Mouse (Mus musculus) midbrain, embryonic 14.5 days (tissue): ENCODE measurements around the gene Scai. TPM values are rescaled to one million over a fixed set of nuclear protein-coding genes. Genes with fewer than 3 reads are reported as not detected.
"Not testable (repeated sequence)": the region's sequence is repeated elsewhere in the genome, so short reads cannot be mapped to it uniquely, and the experiment has no call there.

Source experiments
- ATAC-seq: fragments of 200-750 bp; cut with Nextera tagmentation; 2 replicates; pipeline ENCODE4 v1.8.0; 2017; ENCODE audit warnings: moderate number of reproducible peaks, moderate library complexity; ENCODE audit not compliant: low FRiP score, low TSS enrichment
- DNase-seq: peaks from one replicate; pipeline ENCODE4 v3.0.0-alpha.2; 2015
- H3K27ac ChIP-seq: fragments of 300-500 bp; sonication (generic); replicated peaks from 2 replicates; pipeline ENCODE4 v1.5.1; 2014; ENCODE audit warnings: mild to moderate bottlenecking, low read depth, low read length, moderate library complexity
- H3K27me3 ChIP-seq: fragments of 300-500 bp; sonication (generic); 2 replicates; pipeline ENCODE4 v1.6.1; 2014; ENCODE audit warnings: low read length, control low read depth, mixed read lengths; ENCODE audit not compliant: control insufficient read depth, insufficient read depth
- H3K36me3 ChIP-seq: fragments of 300-500 bp; sonication (generic); 2 replicates; pipeline ENCODE4 v1.6.1; 2014; ENCODE audit warnings: low read length, control low read depth; ENCODE audit not compliant: control insufficient read depth, insufficient read depth
- H3K4me1 ChIP-seq: fragments of 300-500 bp; sonication (generic); 2 replicates; pipeline ENCODE4 v1.6.1; 2014; ENCODE audit warnings: mild to moderate bottlenecking, antibody characterized with exemption, low read length, control low read depth; ENCODE audit not compliant: control insufficient read depth, insufficient read depth
- H3K4me2 ChIP-seq: fragments of 300-500 bp; sonication (generic); 2 replicates; pipeline ENCODE4 v1.6.1; 2014; ENCODE audit warnings: mild to moderate bottlenecking, low read length, moderate library complexity
- H3K4me3 ChIP-seq: fragments of 300-500 bp; sonication (generic); replicated peaks from 2 replicates; pipeline ENCODE4 v1.5.1; 2014; ENCODE audit warnings: low read depth, low read length
- H3K9ac ChIP-seq: fragments of 300-500 bp; sonication (generic); replicated peaks from 2 replicates; pipeline ENCODE4 v1.6.1; 2014; ENCODE audit warnings: mild to moderate bottlenecking, low read length, moderate library complexity
- H3K9me3 ChIP-seq: fragments of 300-500 bp; sonication (generic); 2 replicates; pipeline ENCODE4 v1.6.1; 2016; ENCODE audit warnings: low read length, control low read depth, mixed read lengths; ENCODE audit not compliant: control insufficient read depth
- WGBS: fragments of 180-500 bp; shearing (Covaris S2); extraction: QIAGEN DNeasy Blood & Tissue Kit; methylation state at CpG from one replicate; pipeline ENCODE4 v1.1.7; 2014; 5-methylcytosine and 5-hydroxymethylcytosine counted together
- polyA plus RNA-seq: library from polyadenylated mRNA; unstranded; fragments of >200 nt; fragmentation: Nextera tagmentation; extraction: Ambion mirVana; gene quantifications from 2 replicates; pipeline ENCODE4 v1.2.1, GENCODE M21; 2014

Gene Scai
- polyA plus RNA-seq: 22.3 and 22.6 TPM in 2 replicates

DNA sequence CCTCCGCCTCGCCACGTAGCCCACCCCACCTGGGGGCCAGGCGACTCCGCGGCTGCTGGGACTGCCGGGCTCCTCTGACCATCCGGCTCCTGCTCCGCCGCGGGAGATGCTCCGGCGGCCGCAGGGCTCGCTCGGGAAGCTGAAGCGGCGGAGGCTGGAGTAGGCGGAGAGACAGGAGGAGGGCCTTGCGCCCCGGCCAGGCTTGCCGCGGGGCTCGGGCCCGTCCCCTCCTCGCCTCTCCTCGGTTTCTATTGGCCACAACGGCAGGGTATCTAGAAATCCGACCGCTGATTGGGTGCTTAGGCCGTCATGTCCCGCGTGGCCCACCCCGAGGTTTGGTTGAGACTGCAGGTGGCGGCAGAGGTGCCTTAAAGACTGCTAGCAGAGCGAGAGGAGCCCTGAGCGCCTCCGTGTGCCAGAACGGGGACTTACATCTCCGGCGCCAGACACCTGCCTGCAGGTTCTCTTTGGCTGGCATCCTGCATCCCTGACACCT lies at the start of gene Scai:
Gene Scai, minus strand, starts transcription at position 174 of the 496 bp plus-strand sequence.
- H3K27ac ChIP-seq: peak within 1 kb of the TSS; percentile 99
- peak within 1 kb of the TSS; percentile 92 for H3K4me3 ChIP-seq
- under 1% methylated on average over 41 of the region's 41 CpGs for WGBS
- peaks cover 15% of the 10 kb centered on the region for H3K4me1 ChIP-seq
- ATAC-seq (peak; percentile 100), DNase-seq (peak; percentile 99)
- H3K9me3 ChIP-seq: no peaks in the 10 kb centered on the region
- peaks cover 19% of the 10 kb centered on the region; the same call in 1 of the 2 replicates for H3K36me3 ChIP-seq
- peak within 1 kb of the TSS; percentile 96 for H3K9ac ChIP-seq
- peak within 1 kb of the TSS; percentile 76 for H3K4me2 ChIP-seq
- no peaks in the 10 kb centered on the region for H3K27me3 ChIP-seq

- Histone ChIP-seq H3K27ac (peak overlapping the region; percentile 95), H3K9me3 (no peaks in the 10 kb centered on the region), H3K4me1 (peaks cover 11% of the 10 kb centered on the region), H3K9ac (no peak overlapping the region; the same call in 1 of the 2 replicates), H3K27me3 (no peaks in the 10 kb centered on the region), H3K36me3 (no peaks in the 10 kb centered on the region), H3K4me2 (peak overlapping the region; percentile 61), H3K4me3 (peak overlapping the region; percentile 72)
- ATAC-seq: no peak
- WGBS: 37% methylated on average over 3 of the region's 3 CpGs
- DNase-seq: no peak
These were observed 36.2 kb upstream of the Scai start for GRCm38 (mm10) chr2:39226731-39227130.

DNA sequence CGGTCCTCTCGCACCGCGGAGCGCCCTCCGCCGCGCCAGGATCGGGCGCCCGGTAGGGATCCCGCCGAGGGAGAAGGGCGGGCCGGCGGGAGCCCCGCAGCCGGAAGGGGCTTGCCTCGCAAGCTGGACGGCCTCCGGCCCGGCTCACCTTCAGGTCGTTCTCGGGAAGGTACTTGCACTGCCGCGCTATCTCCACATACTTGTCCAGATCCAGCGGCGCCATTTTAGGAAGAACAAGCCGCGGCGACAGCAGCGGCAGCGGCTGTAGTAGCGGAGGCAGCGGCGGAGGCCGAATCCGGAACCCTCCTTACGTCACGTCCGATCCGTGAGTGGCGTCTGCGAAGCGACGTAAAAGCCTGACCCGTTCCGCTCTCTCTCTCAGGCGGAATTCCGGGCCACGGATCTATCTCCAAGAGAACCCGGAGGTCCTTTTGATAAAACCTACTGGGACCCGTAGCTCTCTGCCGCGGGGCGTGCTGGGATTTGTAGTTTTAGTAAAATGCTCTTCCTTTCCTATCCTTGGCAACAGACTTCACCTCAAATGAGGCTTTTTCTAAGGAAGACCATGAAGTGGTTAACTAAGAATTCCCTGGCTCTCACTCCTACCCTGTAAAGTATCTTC lies 35.6 kb upstream of the Scai start, which contains the start of gene Ppp6c:
Gene Ppp6c, minus strand, starts transcription at position 433 of the 622 bp plus-strand sequence.
- under 1% methylated on average over 56 of the region's 56 CpGs for WGBS
- ATAC-seq: peak; percentile 99
- H3K4me2 ChIP-seq: peak within 1 kb of the TSS; percentile 68
- peak within 1 kb of the TSS; percentile 89 for H3K9ac ChIP-seq
- H3K9me3 ChIP-seq: no peaks in the 10 kb centered on the region
- peak; percentile 98 for DNase-seq
- H3K4me1 ChIP-seq: peaks cover 11% of the 10 kb centered on the region
- H3K36me3 ChIP-seq: no peaks in the 10 kb centered on the region
- H3K4me3 ChIP-seq: peak within 1 kb of the TSS; percentile 72
- peak within 1 kb of the TSS; percentile 95 for H3K27ac ChIP-seq
- H3K27me3 ChIP-seq: no peaks in the 10 kb centered on the region

GRCm38 (mm10) chr2:39225331-39226018 lies 34.9 kb upstream of the Scai start:
- H3K36me3 ChIP-seq, H3K27me3 ChIP-seq, H3K9me3 ChIP-seq: not testable (repeated sequence)
- peak overlapping the region; percentile 72 for H3K4me3 ChIP-seq
- peak; percentile 44; the same call in 1 of the 2 replicates for ATAC-seq
- DNase-seq: peak; percentile 2
- WGBS: 7% methylated on average over 21 of the region's 36 CpGs
- peak overlapping the region; percentile 68 for H3K4me2 ChIP-seq
- H3K27ac ChIP-seq: peak overlapping the region; percentile 95
- peak overlapping the region; percentile 89 for H3K9ac ChIP-seq
- H3K4me1 ChIP-seq: peaks cover 11% of the 10 kb centered on the region

GRCm38 (mm10) chr2:39224621-39225020 lies 34.1 kb upstream of the Scai start:
- ATAC-seq (no peak), DNase-seq (no peak)
- Histone ChIP-seq H3K4me1 (peaks cover 11% of the 10 kb centered on the region), H3K27ac (no peak overlapping the region), H3K36me3 (no peaks in the 10 kb centered on the region), H3K9ac (no peak overlapping the region), H3K4me3 (peak overlapping the region; percentile 72), H3K27me3 (no peaks in the 10 kb centered on the region), H3K9me3 (no peaks in the 10 kb centered on the region), H3K4me2 (peak overlapping the region; percentile 68)

DNA sequence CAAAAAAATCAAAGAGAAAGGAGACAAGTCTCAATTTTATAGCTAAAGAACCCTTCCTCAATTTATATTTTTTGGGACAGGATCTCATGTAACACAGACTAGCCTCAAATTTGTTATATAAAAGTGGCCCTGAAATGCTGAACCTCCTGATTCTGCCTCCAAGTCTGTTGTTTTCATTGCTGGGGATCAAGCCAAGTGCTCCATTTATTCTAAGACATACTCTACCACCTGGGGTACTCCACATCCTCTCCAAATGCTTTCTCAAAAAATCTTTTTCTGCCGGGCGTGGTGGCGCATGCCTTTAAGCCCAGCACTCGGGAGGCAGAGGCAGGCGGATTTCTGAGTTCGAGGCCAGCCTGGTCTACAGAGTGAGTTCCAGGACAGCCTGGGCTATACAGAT lies 29.5 kb upstream of the Scai start:
- no peak overlapping the region for H3K9ac ChIP-seq
- H3K4me2 ChIP-seq: no peak overlapping the region
- DNase-seq (no peak), ATAC-seq (no peak)
- H3K4me3 ChIP-seq: no peak overlapping the region
- H3K36me3 ChIP-seq: no peaks in the 10 kb centered on the region
- H3K4me1 ChIP-seq: peaks cover 10% of the 10 kb centered on the region
- no peaks in the 10 kb centered on the region for H3K27me3 ChIP-seq
- H3K9me3 ChIP-seq: no peaks in the 10 kb centered on the region
- WGBS: 95% methylated on average over 6 of the region's 6 CpGs
- H3K27ac ChIP-seq: no peak overlapping the region

GRCm38 (mm10) chr2:39219034-39219433 lies 28.5 kb upstream of the Scai start:
- Histone ChIP-seq H3K36me3 (no peaks in the 10 kb centered on the region), H3K27me3 (no peaks in the 10 kb centered on the region), H3K4me3 (no peak overlapping the region), H3K9me3 (no peaks in the 10 kb centered on the region), H3K27ac (no peak overlapping the region), H3K4me2 (no peak overlapping the region), H3K9ac (no peak overlapping the region), H3K4me1 (no peaks in the 10 kb centered on the region)
- DNase-seq (no peak), ATAC-seq (no peak)
- WGBS: 95% methylated on average over 3 of the region's 3 CpGs

- ATAC-seq (no peak), DNase-seq (no peak)
- H3K4me1 ChIP-seq: no peaks in the 10 kb centered on the region
- H3K36me3 ChIP-seq: no peaks in the 10 kb centered on the region
- WGBS: 98% methylated on average over 4 of the region's 4 CpGs
- no peaks in the 10 kb centered on the region for H3K9me3 ChIP-seq
- H3K4me3 ChIP-seq: no peak overlapping the region
- H3K27me3 ChIP-seq: no peaks in the 10 kb centered on the region
- no peak overlapping the region for H3K9ac ChIP-seq
- H3K27ac ChIP-seq: no peak overlapping the region
- H3K4me2 ChIP-seq: no peak overlapping the region
These were observed 26.6 kb upstream of the Scai start for GRCm38 (mm10) chr2:39217150-39217549.
